Mouse (Mus musculus): ENCODE results near the gene Cfap206.
"Not testable (repeated sequence)": the region's sequence is repeated elsewhere in the genome, so short reads cannot be mapped to it uniquely, and the experiment has no call there.

The Cfap206 gene

DNA sequence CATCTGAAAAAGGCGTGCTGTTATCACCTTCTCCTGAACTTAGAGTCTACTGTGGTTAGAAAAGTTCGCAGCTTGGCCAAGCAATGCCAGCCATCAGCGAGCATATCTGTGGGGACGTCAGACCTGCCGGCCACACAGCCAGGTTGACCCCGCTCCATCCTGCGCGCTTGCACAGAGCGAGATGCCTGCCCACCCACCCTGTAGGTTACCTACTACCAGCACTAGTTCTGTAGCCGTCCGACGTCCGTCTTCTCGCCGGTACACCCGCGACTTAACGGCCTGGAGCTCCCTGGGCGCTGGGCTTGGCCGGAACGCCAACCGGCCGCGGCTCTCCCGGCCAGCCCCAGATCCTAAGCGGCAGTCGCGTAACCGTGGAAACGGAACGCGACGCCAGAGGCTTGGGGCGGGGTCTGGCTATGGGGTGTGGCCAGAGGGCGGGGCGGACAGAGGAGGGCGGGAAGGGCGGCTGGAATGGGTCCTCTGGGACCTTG, at the start of gene Cfap206:
TSS of gene Cfap206 (minus strand) at position 356 of the 491 bp plus-strand sequence.
- DNase-seq = peak; percentile 15 to 32

DNA sequence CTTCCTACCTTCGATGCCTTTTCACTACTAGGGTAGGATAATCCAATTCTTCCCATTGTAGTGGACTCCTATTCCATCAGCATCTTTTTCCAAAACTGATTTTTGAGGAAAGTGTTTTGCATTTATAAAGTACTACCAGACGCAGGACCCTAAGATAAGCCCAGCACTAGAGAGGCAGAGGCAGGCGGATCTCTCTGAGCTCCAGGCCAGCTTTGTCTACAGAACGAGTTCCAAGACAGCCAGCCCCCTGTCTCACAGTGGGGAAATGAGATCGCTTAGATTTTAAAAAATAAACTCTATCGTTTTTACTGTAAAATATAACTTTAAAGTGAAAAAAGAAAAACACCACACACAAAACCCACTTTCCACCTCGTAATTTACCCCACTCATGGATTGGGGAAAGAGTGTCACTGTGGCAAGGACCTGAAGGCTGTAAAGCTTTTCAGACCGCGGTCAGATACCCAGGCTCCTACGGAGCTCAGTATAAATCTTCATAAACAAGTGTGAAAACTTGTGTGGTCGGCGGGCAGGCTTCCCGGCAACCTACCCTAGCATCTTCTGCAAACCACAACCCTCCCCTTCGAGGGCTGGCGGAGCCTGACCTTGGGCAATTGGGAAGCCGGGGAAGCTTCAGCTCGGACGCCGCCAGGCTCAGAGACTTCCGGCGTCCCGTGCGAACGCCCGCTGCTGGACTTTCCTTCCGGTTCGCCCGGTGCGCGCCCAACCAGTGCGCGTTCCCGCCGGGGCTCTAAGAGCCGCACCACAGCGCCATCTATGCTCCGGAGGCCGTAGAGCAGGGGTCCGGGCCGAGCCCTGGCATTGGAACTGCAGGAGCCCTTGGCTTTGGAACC, 47.9 kb upstream of the Cfap206 start, which contains the start of gene Smim8:
TSS of gene Smim8 (minus strand) at position 747 of the 851 bp plus-strand sequence.
- peak; percentile 76 to 92 for DNase-seq

DNA sequence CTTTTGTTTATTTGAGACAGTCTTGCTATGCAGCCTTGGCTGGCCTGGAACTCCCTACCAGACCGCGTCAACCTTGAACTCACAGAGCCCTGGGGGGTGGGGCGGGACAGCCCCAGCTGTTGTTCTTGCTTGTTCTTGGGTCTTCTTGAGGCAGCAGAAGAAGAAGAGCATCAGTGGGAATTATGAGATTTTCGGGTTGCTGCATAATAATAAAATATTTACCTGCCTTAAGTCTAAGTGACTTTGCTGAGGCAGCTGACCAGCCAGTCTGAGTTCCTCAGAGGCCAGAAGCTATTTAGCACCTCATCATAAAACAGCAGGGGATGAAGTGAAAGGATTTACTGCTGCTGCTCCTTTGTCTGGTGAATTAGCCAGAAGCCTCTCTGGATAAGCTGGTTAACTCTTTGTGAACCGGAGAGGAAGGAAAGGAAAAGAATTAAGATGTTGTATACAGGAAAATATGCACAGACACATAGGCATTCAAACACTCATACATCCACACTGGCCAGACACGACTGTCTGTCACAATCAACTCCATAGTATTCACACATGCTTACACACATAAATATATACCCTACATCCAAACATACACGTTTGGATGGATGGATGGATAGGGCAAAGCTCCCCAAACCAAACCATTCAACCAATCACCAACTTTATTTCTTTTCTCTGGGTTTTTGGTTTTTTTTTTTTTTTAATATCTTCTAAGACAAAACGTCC, 41.8 kb upstream of the Cfap206 start:
- no peak for DNase-seq

DNA sequence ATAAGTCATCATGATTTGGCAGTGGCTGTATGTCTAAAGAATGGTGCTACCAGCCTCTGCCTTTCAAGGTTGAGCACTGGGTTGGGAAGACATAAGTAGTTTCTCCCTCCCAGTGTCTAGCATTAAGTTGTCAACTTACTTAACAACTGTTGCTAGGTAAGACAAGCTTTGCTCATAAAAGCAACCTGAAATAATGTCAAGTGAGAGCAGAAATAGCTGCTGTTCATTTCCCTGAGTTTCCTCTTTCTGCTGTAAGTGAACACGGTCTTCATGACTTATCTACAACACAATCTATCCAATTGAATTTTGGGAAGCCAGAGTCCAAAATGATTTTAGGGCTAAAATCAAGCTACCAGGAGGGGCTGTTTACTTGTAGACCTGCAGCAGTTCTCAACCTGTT, 26.2 kb upstream of the Cfap206 start, which contains the start of gene Gm136:
TSS of gene Gm136 (minus strand) at position 101 of the 400 bp plus-strand sequence.
- DNase-seq = no peak

DNA sequence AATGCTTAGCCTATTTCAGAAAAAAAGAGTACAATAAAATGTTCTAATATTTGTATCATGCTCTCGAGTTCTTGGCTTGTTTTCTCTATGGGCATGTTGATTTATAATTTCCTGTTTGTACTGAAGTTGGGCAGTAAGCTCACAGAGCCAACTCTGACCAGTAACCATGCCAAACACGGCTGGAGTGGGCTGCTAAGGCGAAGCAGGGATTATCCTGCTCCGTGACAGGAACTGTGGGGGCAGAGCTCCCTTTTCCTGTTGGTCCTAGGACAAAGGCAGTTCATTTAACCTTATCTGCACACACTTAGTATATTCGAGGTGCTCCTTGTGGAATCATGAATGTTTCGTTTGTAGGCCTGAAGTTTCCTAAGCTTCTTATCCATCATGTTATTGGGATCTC, 19.2 kb upstream of the Cfap206 start:
- no peak for DNase-seq

DNA sequence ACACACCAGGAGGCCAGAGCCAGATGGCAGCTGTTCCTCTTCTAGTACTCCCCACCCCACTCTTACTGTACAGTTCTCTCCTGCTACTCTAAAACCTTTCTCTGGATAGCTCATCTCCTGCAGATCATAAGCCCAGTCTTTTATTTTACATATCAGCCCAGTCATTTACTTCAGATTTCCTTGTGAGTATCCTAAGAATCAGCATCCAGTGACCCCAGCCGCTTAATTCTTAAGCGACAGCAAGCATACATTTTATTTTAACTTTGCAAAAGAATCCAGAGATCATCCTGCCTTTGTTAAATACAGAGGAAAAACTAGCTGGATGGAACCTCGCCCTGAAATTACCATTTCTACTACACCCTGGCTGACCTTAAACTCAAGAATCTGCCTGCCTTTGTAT, 4.5 kb upstream of the Cfap206 start:
- no peak for DNase-seq

DNA sequence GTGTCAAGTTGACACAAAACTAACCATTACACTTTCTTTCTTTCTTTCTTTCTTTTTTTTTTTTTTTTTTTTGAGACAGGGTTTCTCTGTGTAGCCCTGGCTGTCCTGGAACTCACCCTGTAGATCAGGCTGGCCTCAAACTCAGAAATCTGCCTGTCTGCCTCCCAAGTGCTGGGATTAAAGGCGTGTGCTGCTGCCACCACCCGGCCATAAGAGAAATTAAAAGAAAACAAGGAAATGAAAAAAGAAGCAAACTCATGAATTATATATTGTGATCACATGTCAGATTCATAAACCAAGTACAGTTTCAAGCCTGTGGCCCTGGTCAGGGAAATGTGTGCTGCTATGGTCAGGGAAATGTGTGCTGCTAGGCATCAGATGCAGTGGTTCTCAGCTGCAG, 3.4 kb upstream of the Cfap206 start:
- not testable (repeated sequence) for DNase-seq

DNA sequence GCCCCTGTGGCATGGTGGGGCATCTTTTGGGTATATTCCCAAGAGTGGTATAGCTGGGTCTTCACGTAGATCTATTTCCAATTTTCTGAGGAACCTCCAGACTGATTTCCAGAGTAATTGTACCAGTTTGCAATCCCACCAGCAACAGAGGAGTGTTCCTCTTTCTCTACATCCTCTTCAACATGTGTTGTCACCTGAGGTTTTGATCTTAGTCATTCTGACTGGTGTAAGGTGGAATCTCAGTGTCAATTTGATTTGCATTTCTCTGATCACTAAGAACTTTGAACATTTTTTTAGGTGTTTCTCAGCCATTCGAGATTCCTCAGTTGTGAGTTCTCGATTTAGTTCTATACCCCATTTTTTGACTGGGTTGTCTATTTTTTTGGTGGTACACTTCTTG, 4.3 kb downstream of the Cfap206 start:
- DNase-seq = not testable (repeated sequence)

DNA sequence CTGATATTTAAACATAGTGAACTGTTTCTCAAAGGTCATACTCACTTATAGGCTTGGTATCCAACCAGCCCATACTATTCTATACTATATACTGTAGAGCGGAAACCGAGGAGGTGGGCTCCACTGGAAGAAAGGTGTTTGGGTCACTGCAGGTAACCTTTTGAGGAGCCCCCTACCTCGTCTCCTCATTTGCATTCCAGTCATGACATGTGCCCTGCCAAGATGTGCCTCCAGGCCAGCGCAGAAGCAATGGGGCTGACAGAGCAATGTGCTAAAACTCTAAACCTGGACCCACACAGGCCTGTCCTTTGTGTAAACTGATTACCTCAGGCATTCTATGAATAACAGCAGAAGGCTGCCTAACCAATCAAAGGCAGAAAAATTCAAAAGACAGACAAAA, 5.7 kb downstream of the Cfap206 start:
- no peak for DNase-seq

DNA sequence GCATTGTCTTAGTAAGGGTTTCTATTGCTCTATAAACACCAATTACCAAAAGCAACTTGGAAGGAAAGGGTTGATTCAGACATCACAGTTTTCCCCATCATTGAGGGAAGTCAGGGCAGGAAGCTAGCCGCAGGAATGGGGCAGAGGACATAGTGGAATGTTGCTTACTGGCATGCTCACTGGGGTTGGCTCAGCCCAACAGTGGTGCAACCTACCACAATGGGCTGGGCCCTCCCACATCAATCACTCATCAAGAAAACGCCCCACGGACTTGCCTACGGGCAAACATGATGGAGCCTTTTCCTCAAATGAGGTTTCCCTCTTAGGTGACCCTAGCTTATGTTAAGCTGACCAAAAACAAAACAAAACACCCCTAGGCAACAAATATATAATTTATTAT, 6.8 kb downstream of the Cfap206 start:
- DNase-seq = no peak

DNA sequence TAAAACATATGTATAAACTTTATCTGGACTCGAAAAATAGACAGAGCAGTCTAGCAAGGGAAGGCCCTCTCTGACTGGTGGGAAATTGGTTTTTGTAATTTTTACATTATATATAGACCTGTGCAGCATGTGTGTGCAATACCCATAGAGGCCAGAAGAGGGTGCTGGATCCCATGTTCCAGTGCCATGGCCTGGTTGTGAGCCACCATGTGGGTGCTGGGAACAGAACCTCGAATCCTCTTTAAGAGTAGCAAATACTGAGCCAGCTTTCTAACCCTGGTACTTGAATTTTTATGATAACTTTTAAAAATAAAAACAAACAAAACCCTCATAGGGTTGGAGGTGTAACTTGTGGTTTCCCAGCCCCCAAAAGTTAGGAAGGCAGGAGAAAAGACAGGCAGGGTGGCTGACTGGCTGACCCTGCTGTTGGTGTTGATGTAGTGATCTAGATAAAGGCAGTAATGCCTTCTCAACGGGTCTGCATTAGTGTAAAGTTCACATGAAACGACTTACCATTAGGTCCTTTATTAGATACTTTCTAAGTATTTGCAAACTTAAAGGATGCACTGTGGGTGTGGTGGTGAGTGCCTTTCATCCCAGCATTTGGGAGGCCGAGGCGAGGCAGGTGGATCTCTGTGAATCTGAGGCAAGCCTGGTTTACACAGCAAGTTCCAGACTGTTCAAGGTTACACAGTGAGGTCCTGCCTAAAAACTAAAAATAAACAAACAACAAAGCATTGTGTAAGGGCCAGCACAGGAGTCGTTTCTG, 9.7 kb downstream of the Cfap206 start:
- DNase-seq = no peak

DNA sequence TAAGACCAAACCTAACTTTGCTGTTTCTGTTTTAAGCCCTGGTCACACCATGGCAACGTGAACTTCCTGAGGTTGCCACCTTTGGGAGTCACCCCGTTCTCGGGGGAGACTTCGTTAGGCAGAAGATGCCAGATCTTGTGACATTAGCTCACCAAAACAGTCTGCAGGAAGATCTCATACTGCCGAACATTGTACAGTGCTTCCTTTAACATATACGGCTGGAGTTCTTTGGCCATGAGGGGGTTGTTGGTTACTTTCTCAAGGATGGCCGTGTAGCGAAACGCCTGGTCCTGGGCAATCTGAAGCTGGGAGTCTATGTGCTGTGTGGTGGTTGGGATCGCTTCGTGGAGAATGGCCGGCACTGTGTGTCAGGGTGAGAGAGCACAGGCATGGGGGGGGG, 10.6 kb downstream of the Cfap206 start:
- DNase-seq = no peak

DNA sequence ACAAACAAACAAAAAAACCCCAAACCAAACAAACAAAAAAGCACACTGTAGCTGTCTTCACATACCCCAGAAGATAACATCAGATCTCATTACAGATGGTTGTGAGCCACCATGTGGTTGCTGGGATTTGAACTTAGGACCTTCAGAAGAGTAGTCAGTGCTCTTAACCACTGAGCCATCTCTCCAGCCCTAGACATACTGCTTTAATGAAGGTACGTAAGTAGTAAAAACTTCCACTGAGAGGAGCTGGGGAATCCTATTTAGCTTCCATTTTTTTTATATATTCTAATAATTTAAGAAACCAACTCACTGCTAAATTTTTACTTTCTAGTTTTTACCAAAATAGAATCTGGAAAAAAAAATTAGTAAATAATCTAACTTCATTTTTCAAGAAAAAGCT, 14.9 kb downstream of the Cfap206 start:
- DNase-seq = no peak

DNA sequence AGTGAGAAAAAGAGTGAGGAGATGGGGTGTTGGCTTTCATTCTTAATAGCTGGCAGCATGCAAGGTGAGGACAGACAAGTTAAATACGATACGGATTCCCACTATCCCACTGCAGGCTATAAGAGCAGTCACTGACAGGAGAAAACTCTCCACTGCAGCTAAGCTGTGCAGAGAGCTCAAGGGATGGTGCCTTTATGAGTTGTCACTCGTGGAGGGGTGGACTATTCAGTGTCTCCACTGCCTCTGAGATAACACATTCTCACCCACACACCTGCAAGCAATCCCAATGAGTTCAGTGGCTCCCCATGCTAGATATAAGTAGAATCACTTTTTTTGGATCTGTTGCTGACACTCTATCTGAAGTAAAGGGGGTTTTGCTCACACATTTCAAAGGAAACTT, 21.9 kb downstream of the Cfap206 start:
- no peak for DNase-seq

DNA sequence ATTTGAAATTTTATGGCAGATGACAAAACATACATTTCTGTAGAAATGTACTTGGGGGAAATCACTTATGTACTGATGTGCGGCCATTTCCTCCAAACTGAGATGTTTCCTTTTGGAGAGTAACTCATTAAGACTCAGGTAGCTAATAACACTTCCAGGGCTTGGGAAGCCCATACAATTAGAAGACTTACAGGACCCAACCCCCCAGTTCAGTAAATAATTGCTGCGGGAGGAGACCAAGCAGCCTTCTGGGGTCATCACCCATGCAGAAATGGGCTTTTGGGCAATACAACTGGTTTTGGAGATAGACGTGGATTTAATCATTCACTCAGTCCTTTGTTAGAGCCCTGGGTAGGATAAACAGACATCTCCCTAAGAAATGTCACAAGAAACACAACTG, 22.8 kb downstream of the Cfap206 start:
- DNase-seq = no peak

DNA sequence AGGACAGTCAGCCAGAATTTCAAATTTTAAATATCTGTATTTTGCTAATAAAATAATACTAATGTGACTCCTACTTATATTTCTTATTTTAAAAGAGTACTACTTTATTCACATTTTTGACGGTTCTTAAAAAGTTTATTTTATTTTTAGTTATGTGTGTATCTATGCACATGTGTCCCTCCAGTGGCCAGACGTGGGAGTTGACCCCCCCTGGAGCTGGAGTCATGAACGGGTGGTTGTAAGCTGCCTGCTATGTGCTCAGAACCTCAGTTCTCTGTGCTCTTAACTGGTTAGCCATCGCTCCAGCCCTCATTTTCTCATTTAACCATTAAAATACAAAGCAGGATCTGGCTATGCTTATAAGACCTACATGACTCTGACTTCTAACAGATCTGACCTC, 27.0 kb downstream of the Cfap206 start:
- no peak for DNase-seq

DNA sequence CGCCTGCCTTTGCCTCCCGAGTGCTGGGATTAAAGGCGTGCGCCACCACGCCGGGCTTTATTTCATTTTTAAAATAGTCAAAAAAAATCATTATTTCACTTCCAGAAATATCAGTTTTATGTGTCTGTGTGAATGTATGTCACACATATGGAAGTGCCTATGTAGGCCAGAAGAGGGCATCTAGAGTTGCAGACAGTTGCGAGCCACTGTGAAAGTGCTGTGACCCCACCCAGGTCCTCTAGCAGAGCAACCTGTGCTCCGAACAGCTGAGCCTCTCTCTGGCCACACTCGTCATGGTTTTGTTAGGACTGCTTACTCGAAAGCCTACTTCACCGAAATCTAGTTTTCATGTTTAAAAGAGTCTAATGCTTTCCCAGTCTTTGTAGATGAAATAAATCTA, 27.8 kb downstream of the Cfap206 start:
- no peak for DNase-seq

DNA sequence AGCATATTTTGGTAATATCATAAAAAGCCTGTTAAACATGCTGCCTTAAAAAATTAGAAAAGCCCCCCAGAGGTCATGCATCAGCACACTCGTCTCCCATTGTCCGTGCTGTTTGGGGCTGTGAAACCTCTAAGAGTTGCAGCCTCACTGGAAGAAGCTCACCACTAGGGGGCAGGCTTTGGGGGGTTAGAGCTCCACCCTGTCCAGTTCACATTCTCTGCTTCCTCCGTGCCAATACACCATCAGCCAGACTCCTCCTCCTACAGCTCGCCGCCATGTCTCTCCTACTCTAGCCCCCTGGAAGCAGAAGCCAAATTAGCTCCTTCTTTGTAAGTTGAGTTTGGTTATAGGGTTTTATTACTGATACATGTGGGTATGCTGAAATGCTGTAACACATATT, 28.5 kb downstream of the Cfap206 start:
- peak; percentile 25 to 65 for DNase-seq

DNA sequence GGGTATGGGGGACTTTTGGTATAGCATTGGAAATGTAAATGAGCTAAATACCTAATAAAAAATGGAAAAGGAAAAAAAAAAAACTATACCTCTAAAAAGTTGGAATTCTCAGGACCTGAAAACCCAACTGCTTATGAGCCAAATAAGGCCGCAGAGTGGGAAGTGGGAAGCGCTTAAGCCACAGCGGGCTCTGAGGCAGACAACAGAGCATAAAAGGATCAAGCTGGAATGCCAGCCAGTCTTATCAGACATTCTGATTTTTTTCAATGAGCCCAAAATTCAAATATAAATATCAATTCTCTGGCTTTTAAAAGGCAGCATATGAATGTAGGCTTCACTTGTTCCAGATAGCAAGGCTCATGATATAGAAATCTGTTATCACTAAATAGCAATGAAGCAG, 42.0 kb downstream of the Cfap206 start:
- no peak for DNase-seq

DNA sequence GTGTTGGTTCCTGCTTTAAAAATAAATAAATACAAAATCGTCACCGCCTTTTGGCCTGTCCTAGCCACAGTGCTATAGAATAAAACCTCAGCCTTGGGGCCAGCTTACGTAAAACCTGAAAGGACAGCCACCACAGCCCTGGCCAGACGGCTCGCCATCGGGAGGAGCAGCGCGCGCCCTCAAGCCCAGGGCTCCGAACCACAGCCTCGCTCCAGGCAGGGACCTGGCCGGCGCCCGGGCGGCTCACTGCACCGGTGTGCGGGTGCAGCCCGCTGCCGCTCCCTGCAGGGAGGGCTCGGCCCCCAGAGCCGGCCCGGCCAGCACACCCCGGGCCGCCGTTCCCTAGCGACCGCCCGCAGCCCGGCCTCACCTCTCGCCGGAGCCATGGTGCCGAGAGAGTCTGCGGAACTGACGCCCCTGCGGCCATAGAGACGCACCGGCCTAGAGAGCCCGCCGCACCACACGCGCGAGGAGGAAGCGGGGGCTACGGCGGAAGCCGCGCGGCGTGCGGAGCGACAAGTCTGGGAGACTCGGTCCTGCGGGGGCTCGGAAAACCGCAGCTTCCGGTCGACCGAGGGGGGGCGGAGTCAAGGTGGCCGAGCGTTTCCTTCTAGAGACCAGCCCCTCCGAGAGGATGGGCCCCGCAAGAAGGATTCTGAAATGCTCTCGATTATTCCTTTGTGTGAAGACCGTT, 43.0 kb downstream of the Cfap206 start, which contains the start of gene Slc35a1:
TSS of gene Slc35a1 (minus strand) at position 565 of the 694 bp plus-strand sequence.
- DNase-seq = peak; percentile 90 to 92

DNA sequence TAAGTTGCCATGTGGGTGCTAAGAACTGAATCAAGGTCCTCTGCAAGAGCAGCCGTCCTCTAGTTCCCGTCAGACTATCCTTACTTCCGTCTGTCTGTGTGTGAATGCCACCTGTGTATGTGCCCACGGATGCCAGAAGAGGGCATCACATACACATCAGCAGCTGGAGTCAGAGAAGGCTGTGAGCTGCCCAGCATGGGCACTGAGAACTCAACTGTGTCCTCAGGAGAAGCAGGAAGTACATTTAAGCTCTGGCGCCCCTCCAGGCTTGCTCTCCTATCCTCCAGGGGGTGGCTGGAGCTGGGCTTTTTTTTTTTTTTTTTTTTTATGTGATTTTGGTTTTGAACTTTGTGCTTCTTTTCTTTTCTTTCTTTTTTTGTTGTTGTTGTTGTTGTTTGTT, 49.5 kb downstream of the Cfap206 start:
- no peak for DNase-seq

DNA sequence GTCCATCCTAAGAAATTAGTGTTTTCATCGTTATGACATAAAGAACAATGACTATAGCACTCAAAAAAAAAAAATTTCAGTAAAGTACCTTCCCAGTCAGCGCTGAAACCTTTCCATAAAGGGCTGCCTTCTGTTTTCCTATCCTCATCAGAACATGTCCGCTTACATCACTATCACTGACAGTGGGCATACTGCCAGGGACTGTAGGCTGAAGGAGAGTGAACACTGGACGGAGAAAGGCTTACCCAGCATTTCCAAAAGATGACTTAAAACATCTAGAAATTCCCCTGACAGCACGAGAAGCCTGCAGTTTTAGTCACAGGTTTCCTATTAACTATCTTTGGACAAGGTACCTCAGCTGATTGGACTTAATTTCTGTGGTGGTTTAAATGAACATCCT, 56.3 kb downstream of the Cfap206 start:
- DNase-seq = no peak

Measured in spleen, adult 18-20 months (tissue).